ENCODE assay signal across 30 mouse cellular contexts in the genomic region with DNA sequence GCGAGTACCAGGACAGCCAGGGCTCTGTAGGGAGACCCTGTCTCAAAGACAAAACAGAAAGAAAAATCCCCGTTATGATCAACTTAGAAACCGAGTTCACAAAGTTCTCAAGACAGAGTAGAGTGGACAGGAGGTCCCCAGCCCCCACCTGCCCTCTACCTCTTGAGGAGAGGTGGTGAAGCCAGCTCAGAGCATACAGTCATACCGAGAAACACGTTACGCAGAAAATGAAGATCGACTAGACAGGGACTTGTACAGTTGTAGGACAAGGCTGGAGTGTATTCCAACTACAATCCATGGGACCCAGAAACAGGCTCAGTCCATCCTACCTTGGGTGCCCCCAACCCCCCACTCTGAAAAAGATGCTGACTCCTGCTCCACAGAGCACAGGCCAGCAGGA.
"Had no signal": no experiment of that assay in that cellular context is flagged by ENCODE, and none has a peak within 500 bp of the region (broad histone marks: within the 10 kb centered on the region; RNA-seq: fewer than 3 reads in every experiment).

No protein-coding gene starts in this region.

- H3K27ac ChIP-seq: heart, embryonic 10.5 days; hindbrain, embryonic 12.5 days; hindbrain, embryonic 14.5 days; intestine, embryonic 15.5 days; kidney, embryonic 15.5 days; kidney, postnatal 0 days had no signal

- H3K9me3 ChIP-seq: heart, embryonic 10.5 days; heart, embryonic 12.5 days; heart, embryonic 13.5 days; heart, embryonic 15.5 days; hindbrain, embryonic 10.5 days; hindbrain, embryonic 12.5 days; hindbrain, embryonic 13.5 days; hindbrain, embryonic 15.5 days; intestine, embryonic 15.5 days; kidney, embryonic 15.5 days had no signal

- H3K4me3 ChIP-seq: heart, embryonic 10.5 days; heart, embryonic 12.5 days; heart, embryonic 13.5 days; heart, embryonic 15.5 days; hindbrain, embryonic 10.5 days; hindbrain, embryonic 12.5 days; hindbrain, embryonic 13.5 days; hindbrain, embryonic 15.5 days; intestine, embryonic 15.5 days; kidney, embryonic 15.5 days; layer of hippocampus, adult 2 months had no signal

- H3K9ac ChIP-seq: heart, embryonic 12.5 days; heart, embryonic 13.5 days; heart, embryonic 15.5 days; hindbrain, embryonic 12.5 days; hindbrain, embryonic 13.5 days; hindbrain, embryonic 14.5 days; hindbrain, embryonic 15.5 days; intestine, embryonic 15.5 days; kidney, embryonic 15.5 days had no signal

- H3K4me2 ChIP-seq: heart, embryonic 11.5 days; heart, embryonic 12.5 days; heart, embryonic 13.5 days; heart, embryonic 15.5 days; hindbrain, embryonic 12.5 days; hindbrain, embryonic 13.5 days; hindbrain, embryonic 14.5 days; hindbrain, embryonic 15.5 days; intestine, embryonic 15.5 days; kidney, embryonic 15.5 days had no signal

- H3K27me3 ChIP-seq: heart, embryonic 12.5 days; heart, embryonic 13.5 days; heart, embryonic 15.5 days; hindbrain, embryonic 12.5 days; hindbrain, embryonic 13.5 days; hindbrain, embryonic 15.5 days; intestine, embryonic 15.5 days; kidney, embryonic 15.5 days had no signal

- DNase-seq: heart, postnatal 10 days; heart, postnatal 14 days; heart, postnatal 36 days; heart, postnatal 4 days; kidney, adult 11 months; kidney, adult 18-20 months; kidney, adult 2 months; kidney, adult 8-10 months; kidney, adult 9 months; kidney, postnatal 10 days; kidney, postnatal 14 days; kidney, postnatal 25 days; kidney, postnatal 36 days; kidney, postnatal 4 days; layer of hippocampus, adult 9-11 months; layer of hippocampus, postnatal 36 days had no signal
